Mouse (Mus musculus) liver, embryonic 15.5 days (tissue): ENCODE measurements around the gene Clspn. TPM values are rescaled to one million over a fixed set of nuclear protein-coding genes. Genes with fewer than 3 reads are reported as not detected.

ENCODE experiments used
- ATAC-seq: fragments of 200-750 bp; cut with Nextera tagmentation; 2 replicates; pipeline ENCODE4 v1.8.0; 2017; ENCODE audit warnings: moderate number of reproducible peaks, mild to moderate bottlenecking, moderate library complexity; ENCODE audit not compliant: insufficient read depth
- H3K27ac ChIP-seq: fragments of 300-500 bp; sonication (generic); replicated peaks from 2 replicates; pipeline ENCODE4 v1.5.1; 2015; ENCODE audit warnings: mild to moderate bottlenecking, inconsistent platforms
- H3K27me3 ChIP-seq: fragments of 300-500 bp; sonication (generic); 2 replicates; pipeline ENCODE4 v1.6.1; 2015; ENCODE audit warnings: mild to moderate bottlenecking, inconsistent platforms
- H3K36me3 ChIP-seq: fragments of 300-500 bp; sonication (generic); replicated peaks from 2 replicates; pipeline ENCODE4 v1.6.1; 2015; ENCODE audit warnings: moderate library complexity, mild to moderate bottlenecking, inconsistent platforms
- H3K4me1 ChIP-seq: fragments of 300-500 bp; sonication (generic); replicated peaks from 2 replicates; pipeline ENCODE4 v1.6.1; 2015; ENCODE audit warnings: inconsistent platforms
- H3K4me2 ChIP-seq: fragments of 300-500 bp; sonication (generic); 2 replicates; pipeline ENCODE4 v1.6.1; 2015; ENCODE audit warnings: moderate library complexity, mild to moderate bottlenecking, inconsistent platforms
- H3K4me3 ChIP-seq: fragments of 300-500 bp; sonication (generic); replicated peaks from 2 replicates; pipeline ENCODE4 v1.5.1; 2015; ENCODE audit warnings: mild to moderate bottlenecking, inconsistent platforms
- H3K9ac ChIP-seq: fragments of 300-500 bp; sonication (generic); 2 replicates; pipeline ENCODE4 v1.6.1; 2015; ENCODE audit warnings: moderate library complexity, mild to moderate bottlenecking, inconsistent platforms
- H3K9me3 ChIP-seq: fragments of 300-500 bp; sonication (generic); replicated peaks from 2 replicates; pipeline ENCODE4 v1.6.1; 2016; ENCODE audit warnings: inconsistent platforms
- WGBS: fragments of 180-500 bp; shearing (Covaris S2); methylation state at CpG from one replicate; pipeline ENCODE4 v1.1.7; 2015; ENCODE audit warnings: mixed read lengths; ENCODE audit not compliant: insufficient replicate concordance; 5-methylcytosine and 5-hydroxymethylcytosine counted together
- polyA plus RNA-seq: library from polyadenylated mRNA; unstranded; fragments of >200 nt; fragmentation: Nextera tagmentation; extraction: Ambion mirVana; gene quantifications from 2 replicates; pipeline ENCODE4 v1.2.1, GENCODE M21; 2015

Clspn gene
- polyA plus RNA-seq, 1 experiment from 2014 or later: 35.2 TPM

- Histone ChIP-seq H3K4me3 (no peak overlapping the region), H3K36me3 (no peaks in the 10 kb centered on the region), H3K4me2 (no peak overlapping the region), H3K4me1 (peaks cover 4% of the 10 kb centered on the region; the same call in 1 of the 2 replicates), H3K9ac (no peak overlapping the region), H3K27me3 (peaks cover 24% of the 10 kb centered on the region), H3K27ac (no peak overlapping the region), H3K9me3 (no peaks in the 10 kb centered on the region)
- WGBS: 67% methylated on average over 4 of the region's 4 CpGs
- ATAC-seq: no peak
Measured at GRCm38 (mm10) chr4:126605751-126606150, 49.0 kb downstream of the Clspn start.

- Histone ChIP-seq H3K4me1 (peaks cover 4% of the 10 kb centered on the region; the same call in 1 of the 2 replicates), H3K4me3 (peak within 1 kb of the TSS; percentile 58), H3K9me3 (no peaks in the 10 kb centered on the region), H3K36me3 (no peaks in the 10 kb centered on the region), H3K27ac (no peak within 1 kb of the TSS), H3K27me3 (peaks cover 16% of the 10 kb centered on the region), H3K4me2 (peak within 1 kb of the TSS; percentile 72), H3K9ac (peak within 1 kb of the TSS; percentile 25; the same call in 1 of the 2 replicates)
- peak; percentile 51 for ATAC-seq
- WGBS: 1% methylated on average over 48 of the region's 48 CpGs
Measured at GRCm38 (mm10) chr4:126609606-126610181, 53.0 kb downstream of the Clspn start, which contains the start of gene 5730409E04Rik. Gene 5730409E04Rik, plus strand, starts transcription at chr4:126609818.

GRCm38 (mm10) chr4:126611991-126612390 is 55.3 kb downstream of the Clspn start:
- Histone ChIP-seq H3K36me3 (no peaks in the 10 kb centered on the region), H3K27ac (no peak overlapping the region), H3K9ac (no peak overlapping the region), H3K4me2 (no peak overlapping the region), H3K9me3 (no peaks in the 10 kb centered on the region), H3K4me3 (no peak overlapping the region), H3K4me1 (peaks cover 4% of the 10 kb centered on the region; the same call in 1 of the 2 replicates), H3K27me3 (peaks cover 16% of the 10 kb centered on the region)
- 73% methylated on average over 17 of the region's 17 CpGs for WGBS
- ATAC-seq: no peak

- peaks cover 31% of the 10 kb centered on the region for H3K27me3 ChIP-seq
- 54% methylated on average over 4 of the region's 4 CpGs for WGBS
- no peak overlapping the region for H3K27ac ChIP-seq
- no peaks in the 10 kb centered on the region; the same call in 1 of the 2 replicates for H3K4me1 ChIP-seq
- no peaks in the 10 kb centered on the region for H3K9me3 ChIP-seq
- H3K4me3 ChIP-seq: no peak overlapping the region
- no peak overlapping the region for H3K4me2 ChIP-seq
- H3K9ac ChIP-seq: no peak overlapping the region
- ATAC-seq: no peak
- H3K36me3 ChIP-seq: no peaks in the 10 kb centered on the region
Measured at GRCm38 (mm10) chr4:126616312-126616711, 59.6 kb downstream of the Clspn start.

GRCm38 (mm10) chr4:126619691-126620330 is 63.1 kb downstream of the Clspn start:
- WGBS: 11% methylated on average over 33 of the region's 33 CpGs
- ATAC-seq: no peak

GRCm38 (mm10) chr4:126620349-126620874 is 63.7 kb downstream of the Clspn start:
- Histone ChIP-seq H3K36me3 (no peaks in the 10 kb centered on the region), H3K9me3 (no peaks in the 10 kb centered on the region), H3K4me3 (no peak overlapping the region), H3K27me3 (peaks cover 44% of the 10 kb centered on the region), H3K4me1 (no peaks in the 10 kb centered on the region; the same call in 1 of the 2 replicates), H3K4me2 (no peak overlapping the region), H3K27ac (no peak overlapping the region), H3K9ac (no peak overlapping the region)
- no peak for ATAC-seq
- 23% methylated on average over 13 of the region's 13 CpGs for WGBS

More at GRCm38 (mm10) chr4:126619691-126620330, 63.1 kb downstream of the Clspn start:
- no peak overlapping the region for H3K4me3 ChIP-seq
- H3K4me1 ChIP-seq: no peaks in the 10 kb centered on the region; the same call in 1 of the 2 replicates
- H3K9ac ChIP-seq: no peak overlapping the region
- no peaks in the 10 kb centered on the region for H3K36me3 ChIP-seq
- H3K9me3 ChIP-seq: no peaks in the 10 kb centered on the region
- H3K4me2 ChIP-seq: peak overlapping the region; percentile 25
- peaks cover 44% of the 10 kb centered on the region for H3K27me3 ChIP-seq
- H3K27ac ChIP-seq: no peak overlapping the region

GRCm38 (mm10) chr4:126627021-126627681 is 70.4 kb downstream of the Clspn start:
- Histone ChIP-seq H3K27me3 (peaks cover 18% of the 10 kb centered on the region), H3K4me2 (peak overlapping the region; percentile 35), H3K36me3 (no peaks in the 10 kb centered on the region), H3K4me1 (no peaks in the 10 kb centered on the region), H3K27ac (no peak overlapping the region), H3K9me3 (no peaks in the 10 kb centered on the region), H3K9ac (no peak overlapping the region), H3K4me3 (no peak overlapping the region)
- 5% methylated on average over 23 of the region's 23 CpGs for WGBS
- ATAC-seq: no peak

- Histone ChIP-seq H3K27me3 (peaks cover 31% of the 10 kb centered on the region), H3K36me3 (no peaks in the 10 kb centered on the region), H3K4me1 (no peaks in the 10 kb centered on the region), H3K4me2 (no peak overlapping the region), H3K4me3 (no peak overlapping the region), H3K9me3 (no peaks in the 10 kb centered on the region), H3K27ac (no peak overlapping the region), H3K9ac (no peak overlapping the region)
- no peak for ATAC-seq
- WGBS: 43% methylated on average over 2 of the region's 2 CpGs
Measured at GRCm38 (mm10) chr4:126631922-126632321, 75.2 kb downstream of the Clspn start.

- Histone ChIP-seq H3K36me3 (no peaks in the 10 kb centered on the region), H3K4me3 (no peak overlapping the region), H3K9me3 (no peaks in the 10 kb centered on the region), H3K4me1 (no peaks in the 10 kb centered on the region), H3K9ac (no peak overlapping the region), H3K27me3 (peaks cover 26% of the 10 kb centered on the region), H3K27ac (no peak overlapping the region), H3K4me2 (no peak overlapping the region)
- no peak for ATAC-seq
- 36% methylated on average over 3 of the region's 3 CpGs for WGBS
Measured at GRCm38 (mm10) chr4:126632668-126633067, 75.9 kb downstream of the Clspn start.

- Histone ChIP-seq H3K4me1 (no peaks in the 10 kb centered on the region), H3K4me2 (no peak overlapping the region), H3K27ac (no peak overlapping the region), H3K27me3 (peaks cover 28% of the 10 kb centered on the region), H3K4me3 (no peak overlapping the region), H3K36me3 (no peaks in the 10 kb centered on the region), H3K9me3 (no peaks in the 10 kb centered on the region), H3K9ac (no peak overlapping the region)
- ATAC-seq: no peak
- 36% methylated on average over 11 of the region's 11 CpGs for WGBS
Measured at GRCm38 (mm10) chr4:126636330-126636729, 79.6 kb downstream of the Clspn start.

GRCm38 (mm10) chr4:126637446-126637845 is 80.7 kb downstream of the Clspn start:
- no peaks in the 10 kb centered on the region for H3K36me3 ChIP-seq
- no peak overlapping the region for H3K27ac ChIP-seq
- no peaks in the 10 kb centered on the region for H3K9me3 ChIP-seq
- H3K4me2 ChIP-seq: no peak overlapping the region
- no peak overlapping the region for H3K9ac ChIP-seq
- 57% methylated on average over 4 of the region's 4 CpGs for WGBS
- no peak for ATAC-seq
- no peaks in the 10 kb centered on the region for H3K4me1 ChIP-seq
- peaks cover 28% of the 10 kb centered on the region for H3K27me3 ChIP-seq
- no peak overlapping the region for H3K4me3 ChIP-seq
